Mouse (Mus musculus): Measurements from ENCODE around the gene Lce3a.

Lce3a gene

GRCm38 (mm10) chr3:92926130-92926529 is at the start of gene Lce3a:
TSS of gene Lce3a (minus strand) at chr3:92926230.
- no peak for DNase-seq (ENCODE audit: low spot score)

- DNase-seq (ENCODE audit: low spot score), result no peak
These were observed 40.7 kb upstream of the Lce3a start, which contains the start of gene Lce3e for GRCm38 (mm10) chr3:92966761-92967160. TSS of gene Lce3e (plus strand) at chr3:92967061.

DNA sequence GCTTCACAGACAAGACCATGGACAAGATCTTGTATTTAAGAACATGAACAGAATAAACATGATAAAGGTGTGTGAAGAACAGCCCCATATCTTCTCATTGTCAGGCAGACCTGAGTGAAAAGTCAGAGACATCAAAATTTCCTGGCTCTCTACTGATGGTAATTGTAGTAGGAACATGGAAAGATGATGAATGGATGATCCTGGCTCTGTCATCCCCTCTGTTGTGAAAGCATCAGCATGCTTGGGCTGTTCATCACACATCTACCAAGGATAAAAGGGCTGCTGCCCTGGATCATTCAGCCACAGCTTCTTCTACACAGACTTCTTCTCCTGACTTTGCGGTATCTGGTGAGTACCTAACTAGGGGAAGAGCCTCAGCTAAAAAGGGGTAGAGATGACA is 31.1 kb upstream of the Lce3a start, which contains the start of gene Lce3d:
Gene Lce3d, plus strand, starts transcription at position 301 of the 400 bp plus-strand sequence.
- DNase-seq (ENCODE audit: low spot score), result no peak

- DNase-seq (ENCODE audit: low spot score), result no peak
These were observed 18.2 kb upstream of the Lce3a start, which contains the start of gene Lce3c for GRCm38 (mm10) chr3:92944186-92944585. TSS of gene Lce3c (plus strand) at chr3:92944486.

- no peak for DNase-seq (ENCODE audit: low spot score)
These were observed 6.6 kb upstream of the Lce3a start, which contains the start of gene Lce3b for GRCm38 (mm10) chr3:92932679-92933078. TSS of gene Lce3b (plus strand) at chr3:92932979.

DNA sequence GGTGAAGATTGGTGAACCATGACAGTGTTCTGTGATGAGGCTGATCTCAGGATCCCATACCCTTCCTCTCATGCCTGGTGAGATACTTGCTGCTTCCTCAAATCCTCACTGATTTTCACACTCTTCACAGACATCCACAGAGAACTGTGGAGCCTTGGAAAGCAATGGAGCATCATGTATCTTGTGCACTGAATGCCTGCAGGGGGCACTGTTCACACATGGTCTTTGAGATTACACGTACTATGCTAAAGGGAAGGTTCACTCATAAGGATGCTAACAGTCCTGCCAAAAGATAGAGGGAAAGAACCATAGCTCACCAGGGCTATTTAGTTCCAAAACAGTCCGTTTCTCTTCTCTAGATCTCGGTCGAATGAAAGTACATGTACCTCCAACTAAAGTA is 5.7 kb downstream of the Lce3a start:
- DNase-seq (ENCODE audit: low spot score), result no peak

GRCm38 (mm10) chr3:92907571-92907970 is 18.5 kb downstream of the Lce3a start:
- DNase-seq (ENCODE audit: low spot score), result no peak

- no peak for DNase-seq (ENCODE audit: low spot score)
These were observed 20.8 kb downstream of the Lce3a start for GRCm38 (mm10) chr3:92905182-92905581.

GRCm38 (mm10) chr3:92903640-92904039 is 22.4 kb downstream of the Lce3a start:
- no peak for DNase-seq (ENCODE audit: low spot score)

GRCm38 (mm10) chr3:92902992-92903391 is 23.0 kb downstream of the Lce3a start:
- no peak for DNase-seq (ENCODE audit: low spot score)

GRCm38 (mm10) chr3:92894489-92894888 is 31.5 kb downstream of the Lce3a start:
- DNase-seq (ENCODE audit: low spot score), result no peak

- DNase-seq (ENCODE audit: low spot score), result no peak
These were observed 32.0 kb downstream of the Lce3a start for GRCm38 (mm10) chr3:92894063-92894462.
